Mouse (Mus musculus) embryo, embryonic 9.5 days (tissue): Measurements from ENCODE around the gene Dpy19l3.

Source experiments
- DNase-seq: peaks from one replicate; pipeline ENCODE4 v3.0.0-alpha.2; 2017; ENCODE audit errors: extremely low spot score

Gene Dpy19l3

DNA sequence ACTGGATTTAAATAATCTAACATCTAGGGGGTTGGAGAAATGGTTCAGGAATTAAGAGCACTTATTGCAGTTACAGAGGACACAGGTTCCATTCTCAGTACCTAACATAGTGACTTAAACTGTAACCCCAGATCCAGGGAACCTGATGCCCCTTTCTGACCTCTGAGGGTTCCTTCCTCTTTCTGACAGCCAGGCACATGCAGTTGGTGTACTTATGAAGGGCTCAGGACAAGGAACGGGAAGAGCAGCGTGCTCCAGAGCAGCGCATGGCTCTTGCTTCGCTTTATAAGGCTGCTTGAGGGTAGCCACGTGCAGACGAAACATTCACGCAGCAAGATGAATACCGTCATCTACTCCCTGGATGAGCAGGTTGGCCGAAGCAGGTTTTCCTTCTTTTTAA, 3.4 kb downstream of the Dpy19l3 start:
- no peak for DNase-seq

DNA sequence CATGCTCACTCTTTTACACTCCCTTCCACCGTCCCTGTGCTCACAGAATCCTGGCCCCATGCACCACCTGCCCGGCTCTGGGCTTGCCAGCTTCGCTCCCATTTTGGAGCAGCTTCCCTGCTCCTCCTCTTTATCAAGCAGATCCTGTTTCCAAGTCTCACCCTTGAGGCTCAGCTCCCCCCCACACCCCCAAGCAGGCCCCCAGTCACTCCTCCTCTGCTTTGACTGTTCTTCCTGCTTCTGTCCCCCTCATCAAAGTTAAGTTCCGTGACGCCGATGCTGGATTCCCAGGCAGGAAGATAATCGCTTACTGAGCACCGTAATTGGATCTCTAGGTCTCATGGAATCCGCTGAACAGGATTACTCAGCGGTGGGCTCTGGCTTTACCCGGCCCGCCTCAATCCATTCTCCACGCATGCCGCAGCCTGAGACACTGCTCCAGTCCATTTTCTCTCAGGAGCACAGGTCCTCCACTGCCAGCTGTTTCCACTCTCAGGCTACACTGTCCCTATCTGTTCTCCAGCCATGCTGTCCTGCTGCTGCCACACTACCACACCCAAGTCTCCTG, 6.8 kb downstream of the Dpy19l3 start:
- DNase-seq, result peak; percentile 17

DNA sequence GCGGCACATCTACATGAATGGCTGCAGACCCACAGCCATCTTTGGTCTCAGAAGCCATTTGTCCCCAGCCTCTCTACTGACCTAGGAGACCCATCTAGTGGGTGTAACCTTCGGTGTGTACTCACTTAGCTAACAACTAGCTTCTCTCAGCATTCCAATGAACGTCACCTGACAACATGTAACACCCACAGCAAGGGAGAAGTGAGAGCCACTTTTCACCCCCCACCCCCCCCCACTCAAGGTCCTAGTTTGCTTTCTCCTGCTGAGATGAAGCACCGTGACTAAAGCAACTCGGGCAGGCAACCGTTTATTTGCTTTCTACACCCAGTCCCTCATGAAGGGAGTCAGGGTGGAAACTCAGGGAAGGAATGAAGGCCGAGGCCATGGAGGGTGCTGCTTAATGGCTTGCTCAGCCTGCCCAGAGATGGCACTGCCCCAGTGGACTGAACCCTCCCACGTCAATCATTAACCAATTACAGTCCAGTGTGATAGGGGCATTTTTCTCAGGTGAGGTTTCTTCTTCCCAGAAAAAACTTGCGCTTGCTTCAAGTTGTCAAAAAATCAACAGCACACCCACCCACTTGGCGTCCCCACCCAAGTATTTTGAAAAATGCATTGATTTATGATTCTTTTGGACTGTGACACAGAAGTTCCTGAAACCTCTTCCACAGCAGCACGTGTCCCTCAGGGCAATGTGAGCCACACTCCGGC, 7.4 kb downstream of the Dpy19l3 start:
- DNase-seq, result no peak

DNA sequence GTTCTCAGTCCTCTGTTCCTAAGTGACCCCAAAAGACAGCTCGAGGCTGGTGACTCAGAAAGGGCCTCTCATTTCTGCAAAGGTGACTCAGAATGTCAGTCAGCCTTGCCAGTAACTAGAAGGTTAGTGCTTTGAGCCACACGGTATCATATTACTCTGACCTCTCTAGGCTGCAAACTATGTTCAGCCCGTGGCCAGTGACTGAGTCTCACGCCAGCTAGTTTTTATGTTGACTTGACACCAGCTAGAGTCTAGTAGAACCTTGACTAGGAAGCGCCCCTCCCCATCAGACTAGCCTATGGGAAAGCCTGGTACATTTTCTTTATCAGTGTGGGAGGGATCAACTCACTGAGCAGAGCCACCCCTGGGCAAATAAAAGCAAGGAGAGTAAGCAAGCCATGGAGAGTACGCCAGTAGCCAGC, 9.0 kb downstream of the Dpy19l3 start:
- DNase-seq, result no peak

DNA sequence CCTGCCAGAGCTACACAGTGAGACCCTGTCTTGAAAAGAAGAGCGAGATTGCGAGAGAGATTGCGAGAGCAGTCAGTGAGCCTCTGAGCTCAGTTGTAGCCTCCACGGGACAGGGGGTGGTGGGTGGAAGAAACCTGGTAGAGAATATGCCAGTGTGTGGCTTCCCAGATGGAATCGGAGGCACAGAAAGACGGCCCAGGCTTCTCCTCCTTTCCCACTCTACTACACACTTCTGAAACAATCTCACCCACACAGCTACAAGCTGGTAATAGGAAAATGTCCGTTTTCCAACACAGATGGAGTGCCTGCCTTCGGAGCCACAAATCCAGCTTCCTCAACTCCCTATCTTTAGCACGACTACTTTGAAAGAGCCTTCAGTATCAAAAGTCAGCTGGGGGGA, 9.5 kb downstream of the Dpy19l3 start:
- DNase-seq, result no peak

DNA sequence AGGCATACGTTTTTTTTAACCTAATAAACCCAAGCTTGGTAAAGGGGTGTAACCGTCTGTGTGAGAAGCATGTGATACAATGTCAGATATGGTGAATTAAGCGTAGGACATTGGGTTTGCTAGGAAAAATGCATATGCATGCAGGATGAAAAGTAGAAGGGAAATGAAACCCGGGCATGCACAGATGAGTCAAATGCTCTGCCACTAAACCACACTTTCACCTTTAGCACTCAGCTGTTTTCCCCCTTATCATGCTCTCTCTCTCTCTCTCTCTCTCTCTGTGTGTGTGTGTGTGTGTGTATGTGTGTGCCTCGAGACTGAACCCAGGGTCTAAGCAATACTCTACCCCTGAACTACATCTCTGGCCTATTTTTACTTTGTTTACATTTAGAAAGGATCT, 11.9 kb downstream of the Dpy19l3 start:
- no peak for DNase-seq

DNA sequence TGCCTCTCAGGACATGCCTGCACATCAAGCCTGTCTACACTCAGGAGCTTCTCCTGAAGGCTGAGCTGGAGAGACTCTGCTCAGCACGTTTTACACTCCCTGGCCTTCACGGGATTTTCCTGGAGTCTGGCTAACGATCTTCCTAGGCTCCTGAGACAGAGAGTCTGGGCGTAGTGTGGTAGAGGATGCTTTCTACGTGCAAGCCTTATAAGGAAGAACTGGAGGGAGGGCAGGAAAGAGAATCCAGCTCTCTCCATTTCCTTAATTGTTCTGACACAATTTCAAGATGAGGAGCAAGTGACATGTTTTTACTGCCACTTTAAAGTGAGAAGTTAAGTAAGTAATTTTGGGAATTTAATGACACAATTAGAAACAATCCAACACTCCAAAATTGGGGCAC, 12.4 kb downstream of the Dpy19l3 start:
- DNase-seq, result no peak

DNA sequence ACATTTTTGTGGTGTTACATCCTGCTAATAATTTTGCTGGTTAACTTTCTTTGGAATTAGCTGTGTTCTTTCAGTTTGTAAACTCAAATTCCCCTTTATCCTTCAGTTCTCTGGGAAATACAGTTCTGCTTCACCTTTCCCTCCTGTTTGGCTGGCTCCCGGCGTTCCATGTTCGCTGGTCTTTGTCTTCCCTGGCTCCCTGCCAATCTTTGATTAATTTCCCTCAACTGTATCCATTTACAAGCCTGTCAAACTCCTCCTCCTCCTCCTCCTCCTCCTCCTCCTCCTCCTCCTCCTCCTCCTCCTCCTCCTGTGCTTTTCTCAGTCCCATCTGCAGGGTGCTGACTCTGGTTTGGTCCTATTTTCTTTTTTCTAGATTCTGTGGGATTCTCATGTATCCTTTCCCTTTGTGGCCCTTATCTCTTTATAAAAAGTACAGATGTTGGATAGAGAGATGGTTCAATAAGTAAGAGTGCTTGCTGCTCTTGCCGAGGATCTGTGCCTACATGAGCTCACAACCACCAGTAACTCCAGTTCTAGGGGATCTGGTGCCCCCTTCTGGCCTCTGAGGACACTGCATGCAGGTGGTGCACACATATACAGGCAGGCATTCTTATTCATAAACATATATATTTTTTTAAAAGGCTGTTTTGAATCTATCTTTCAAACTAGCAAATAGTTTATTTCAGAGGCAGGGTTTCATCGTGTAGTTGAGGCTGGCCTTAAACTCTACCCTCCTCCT, 13.6 kb downstream of the Dpy19l3 start:
- DNase-seq, result peak; percentile 24

DNA sequence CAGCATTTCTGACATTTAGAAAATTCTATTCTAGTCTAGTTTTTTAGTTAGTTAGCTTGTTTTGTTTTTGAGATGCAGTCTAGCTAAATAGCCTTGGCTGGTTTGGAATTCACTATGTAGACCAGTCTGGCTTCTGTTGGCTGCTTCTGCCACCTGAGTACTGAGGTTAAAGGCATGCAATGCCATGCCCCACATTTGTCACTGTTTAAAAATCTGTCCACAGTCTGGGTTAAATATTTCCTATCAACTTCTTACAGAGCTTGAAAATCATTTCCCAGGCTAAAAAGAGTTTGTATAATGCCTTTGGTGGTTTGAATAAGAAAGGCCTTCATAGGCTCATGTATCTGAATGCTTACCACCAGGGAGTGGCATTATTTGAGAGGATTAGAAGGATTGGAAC, 15.4 kb downstream of the Dpy19l3 start:
- DNase-seq, result no peak

DNA sequence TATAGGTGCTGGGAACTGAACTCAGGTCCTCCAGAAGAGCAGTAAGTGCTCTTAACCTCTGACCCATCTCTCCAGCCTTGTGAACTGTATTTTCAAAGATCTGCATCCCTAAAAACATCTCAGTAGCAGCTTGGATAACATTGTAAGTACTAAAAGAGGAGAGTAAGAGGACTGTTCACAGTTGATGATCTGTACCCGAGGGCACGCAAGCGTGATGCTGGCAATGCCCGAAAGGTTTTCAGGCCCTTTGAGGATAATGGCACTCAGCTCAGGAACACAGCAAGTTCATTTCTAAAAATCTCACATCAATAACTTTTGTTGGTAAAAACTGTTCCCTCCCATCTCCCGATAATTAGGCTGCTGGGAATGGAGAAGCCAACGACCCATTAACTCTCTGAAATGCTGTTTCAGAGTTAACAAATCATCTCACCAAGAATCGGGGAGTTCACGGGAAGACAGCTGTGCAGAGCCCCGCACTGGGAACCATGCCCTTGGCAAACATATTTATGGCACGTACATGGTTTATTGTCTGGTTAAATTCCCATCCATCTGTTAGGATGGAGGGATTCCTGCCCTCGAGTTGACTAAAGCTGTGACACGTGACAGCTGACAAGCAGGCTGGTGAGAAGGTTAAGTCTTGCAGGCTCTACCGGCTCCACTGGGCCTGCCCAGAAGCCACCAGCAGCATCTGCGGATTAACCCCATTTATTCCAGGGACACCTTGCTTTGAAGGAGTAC, 20.8 kb downstream of the Dpy19l3 start:
- no peak for DNase-seq

DNA sequence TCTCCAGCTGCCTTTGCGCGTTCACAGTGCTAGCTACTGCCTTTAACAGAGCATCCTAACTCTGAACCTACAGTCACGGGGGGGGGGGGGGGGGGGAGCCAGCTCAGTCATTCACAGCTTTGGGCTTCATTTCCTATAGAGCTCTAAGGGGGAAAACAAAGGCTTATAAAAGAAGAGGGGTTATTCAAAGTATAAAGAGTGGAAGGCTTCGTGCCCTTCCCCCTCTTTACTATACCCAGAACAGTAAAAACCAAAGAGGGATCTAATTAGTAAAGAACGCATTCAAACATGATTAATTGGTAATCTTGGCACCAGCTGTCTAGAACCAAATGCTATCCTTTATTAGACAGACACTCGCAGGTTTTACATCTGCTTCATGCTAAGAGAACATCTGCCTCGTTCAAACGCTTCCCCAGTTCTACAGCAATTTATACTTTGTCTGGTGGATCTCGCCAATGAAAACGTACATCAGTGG, 21.6 kb downstream of the Dpy19l3 start:
- DNase-seq, result no peak

DNA sequence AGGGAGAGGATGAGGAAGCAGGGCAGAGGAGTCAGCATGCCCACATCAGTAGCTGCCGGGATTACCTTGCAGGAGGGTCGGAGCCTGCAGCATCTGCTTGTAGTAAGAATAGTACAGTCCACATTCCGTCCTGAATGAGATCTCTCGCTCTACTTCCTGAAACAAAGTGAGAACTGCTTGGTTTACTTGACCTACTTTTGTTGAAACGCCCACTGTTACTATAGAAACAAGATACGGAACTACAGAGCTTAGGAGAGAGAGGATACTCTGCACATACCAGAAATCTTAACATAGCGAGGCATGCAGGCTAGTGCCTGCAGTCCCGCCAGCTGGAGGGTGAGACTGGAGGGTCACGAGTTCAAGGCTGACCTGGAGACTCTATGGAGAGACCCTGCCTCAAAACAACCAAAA, 24.6 kb downstream of the Dpy19l3 start:
- no peak for DNase-seq

DNA sequence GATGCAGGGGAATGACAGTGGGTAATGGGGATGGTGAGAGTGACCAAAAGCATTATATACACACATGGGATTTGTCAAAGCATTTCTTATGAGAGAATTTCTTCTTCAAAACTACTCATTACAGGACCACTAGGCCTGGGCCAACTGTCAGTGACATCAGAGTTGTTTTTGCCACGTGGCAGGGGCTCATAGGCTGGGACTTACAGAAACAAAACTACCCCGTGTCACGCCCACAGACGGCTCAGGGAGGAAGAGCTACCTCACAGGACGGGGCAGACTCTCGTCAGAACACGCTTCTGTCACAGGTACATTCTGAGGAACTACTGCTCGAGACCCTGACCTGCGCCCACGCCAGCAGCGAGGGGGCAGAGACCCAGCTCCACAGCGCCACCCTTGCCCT, 25.9 kb downstream of the Dpy19l3 start:
- no peak for DNase-seq

DNA sequence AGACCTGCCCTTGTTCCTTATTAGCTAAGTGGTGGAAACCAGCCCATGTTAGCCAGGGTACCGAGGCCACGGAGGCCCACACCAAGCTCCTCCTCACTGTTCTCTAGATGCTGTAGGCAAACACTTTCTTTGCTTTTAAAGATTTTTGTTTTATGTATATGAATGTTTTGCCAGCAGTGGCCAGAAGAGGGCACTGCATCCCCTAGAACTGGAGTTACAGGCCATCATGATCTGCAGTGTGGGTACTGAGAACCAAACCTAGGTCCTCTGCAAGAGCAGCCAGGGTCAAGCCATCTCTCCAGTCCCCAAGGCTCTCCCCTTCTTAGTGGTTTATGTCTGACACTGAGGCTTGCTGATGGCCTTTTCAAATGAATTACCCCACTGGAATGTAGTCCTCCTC, 31.2 kb downstream of the Dpy19l3 start:
- no peak for DNase-seq

DNA sequence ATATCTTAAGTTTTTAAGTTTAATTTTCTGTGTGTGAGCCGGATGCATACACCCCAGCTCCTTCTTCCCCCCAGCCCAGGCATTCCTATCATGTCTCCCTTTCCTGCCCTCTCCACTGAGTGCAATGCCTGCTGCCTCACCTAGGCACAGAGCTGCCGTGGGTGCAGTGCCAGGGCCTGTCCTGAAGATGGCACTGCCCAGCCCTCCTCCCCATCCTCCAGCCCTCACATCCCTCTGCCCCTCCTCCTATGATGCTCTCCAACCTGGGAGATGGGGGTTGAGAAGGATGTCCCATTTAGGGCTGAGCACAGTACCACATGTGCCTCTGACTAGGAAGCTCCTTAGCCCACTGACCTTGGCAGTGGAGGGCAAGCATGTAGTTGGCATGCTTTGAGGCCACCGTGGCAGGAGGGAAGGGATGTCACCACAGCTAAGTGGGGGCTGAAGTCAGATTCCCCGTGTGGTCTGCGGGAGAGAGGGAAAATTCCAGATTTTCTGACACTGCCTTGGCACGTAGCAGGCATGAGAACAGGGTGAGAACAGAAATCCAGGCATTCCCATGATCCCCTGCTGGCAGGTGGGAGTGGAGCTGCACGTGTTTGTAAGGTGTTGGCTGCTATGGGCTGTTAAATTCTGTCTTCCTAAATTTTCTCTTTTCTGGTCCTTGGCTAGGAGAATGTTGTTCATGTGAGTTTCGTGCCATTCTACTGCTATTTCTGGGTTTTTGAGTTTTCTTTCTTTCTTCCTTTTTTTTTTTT, 35.7 kb downstream of the Dpy19l3 start:
- no peak for DNase-seq

DNA sequence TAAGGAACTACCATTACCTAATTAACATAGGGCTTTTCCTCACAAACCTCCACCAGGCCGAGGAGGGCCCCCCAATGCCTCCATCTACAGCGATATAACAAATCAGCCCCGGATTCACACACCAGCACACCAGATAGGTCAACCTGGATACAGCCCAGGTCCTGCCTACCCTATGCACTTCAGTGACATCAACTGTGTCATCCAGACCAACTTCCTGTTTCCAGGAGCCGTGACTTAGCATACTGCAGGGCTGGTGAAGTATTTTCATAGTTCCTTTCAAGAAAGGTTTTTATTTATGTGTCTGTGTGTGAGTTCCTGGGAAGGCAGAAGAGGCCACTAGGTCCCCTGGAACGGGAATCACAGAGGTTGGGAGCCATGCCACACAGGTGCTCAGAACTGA, 43.9 kb downstream of the Dpy19l3 start:
- no peak for DNase-seq

DNA sequence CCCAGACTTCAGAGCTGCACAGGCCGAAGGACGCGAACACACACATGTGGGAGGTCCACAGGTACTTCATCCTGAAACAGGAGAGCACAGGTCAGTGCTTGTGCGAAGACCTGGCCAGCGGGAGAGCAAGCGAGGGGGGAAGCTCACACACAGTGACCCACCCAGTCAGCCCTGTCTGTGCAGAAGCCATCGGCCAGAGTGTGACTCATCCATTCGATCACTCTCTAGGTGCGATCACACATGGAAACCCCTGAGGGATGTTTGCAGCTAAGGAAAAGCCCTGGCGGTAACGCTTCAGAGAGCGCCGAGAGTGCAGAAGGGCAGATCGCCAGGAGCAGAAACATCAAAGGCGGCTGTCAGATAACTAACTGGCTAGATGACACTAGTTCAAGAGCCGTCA, 46.2 kb downstream of the Dpy19l3 start:
- DNase-seq, result no peak

DNA sequence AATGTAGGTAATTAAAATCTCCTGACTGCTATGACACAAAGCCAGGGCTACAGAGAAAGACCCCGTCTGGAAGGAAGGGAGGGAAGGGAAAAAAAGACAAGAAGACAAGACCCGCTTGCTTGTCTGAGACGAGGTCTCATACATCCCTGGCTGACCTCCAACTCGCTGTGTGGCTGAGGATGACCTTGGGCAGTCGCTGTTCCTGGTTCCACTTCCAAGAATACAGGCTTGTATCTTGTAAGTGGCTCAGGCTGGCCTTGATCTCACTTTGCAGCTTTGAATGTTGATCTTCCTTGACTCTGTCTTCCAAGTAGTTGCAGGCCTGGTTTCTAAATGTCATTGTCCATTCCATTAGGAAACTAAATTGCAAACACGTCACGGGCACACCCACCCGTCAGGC, 55.2 kb downstream of the Dpy19l3 start:
- no peak for DNase-seq

DNA sequence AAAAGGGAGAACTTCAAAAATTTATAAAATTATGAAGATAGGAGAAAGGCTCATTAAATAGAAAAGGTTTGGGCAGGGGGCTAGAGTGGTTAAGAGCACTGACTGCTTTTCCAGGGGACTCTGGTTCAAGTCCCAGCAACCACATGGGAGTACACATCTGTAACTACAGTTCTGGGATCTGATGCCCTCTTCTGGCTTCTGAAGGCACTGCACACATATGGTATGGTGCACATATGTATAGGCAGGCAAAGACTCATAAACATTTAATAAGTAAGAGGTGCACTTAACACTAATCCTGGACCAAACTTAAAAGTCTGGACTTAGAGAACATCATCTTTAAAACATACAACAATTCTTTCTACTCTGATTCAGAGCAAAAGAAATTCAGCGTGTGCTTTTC, 56.2 kb downstream of the Dpy19l3 start:
- no peak for DNase-seq

DNA sequence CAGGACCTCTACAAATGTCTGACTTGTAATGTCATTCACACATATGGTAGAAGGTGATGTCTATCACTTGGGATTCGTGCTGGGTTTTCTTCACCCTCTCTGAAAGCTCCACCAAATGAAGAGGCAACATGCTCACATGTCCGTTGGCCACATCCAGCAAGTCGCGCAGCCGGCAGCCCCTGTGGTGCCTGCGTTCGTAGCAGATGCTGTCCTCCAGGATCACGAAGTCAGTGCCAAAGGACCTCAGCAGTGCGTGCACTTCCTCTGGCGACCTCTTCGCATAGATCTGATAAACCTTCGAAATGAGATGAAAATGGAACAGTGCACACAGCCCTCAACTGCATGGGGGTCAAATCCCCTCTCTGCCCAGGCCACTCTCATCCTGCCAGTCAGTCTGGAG, 61.6 kb downstream of the Dpy19l3 start:
- DNase-seq, result no peak

DNA sequence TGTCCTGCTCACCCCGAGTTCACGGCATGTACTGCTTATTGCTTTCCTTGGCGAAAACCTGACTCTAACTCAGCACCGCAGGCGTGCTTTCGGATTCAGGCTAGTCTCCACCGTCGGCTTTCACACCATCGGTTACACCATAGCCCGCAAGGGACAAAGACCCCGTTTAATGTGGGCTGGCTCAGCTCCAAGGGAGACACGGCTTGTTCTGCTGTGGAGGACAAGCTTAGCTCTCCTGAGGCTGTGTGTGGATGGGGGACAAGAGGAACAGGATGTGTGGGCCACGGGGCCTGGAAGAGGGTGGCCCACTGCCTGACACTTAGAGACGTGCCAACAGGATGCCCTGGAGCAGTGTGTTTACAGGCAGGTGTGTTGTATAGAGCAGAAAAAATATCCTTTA, 62.1 kb downstream of the Dpy19l3 start:
- DNase-seq, result no peak
